Mouse (Mus musculus) bone marrow macrophage, adult 2 months (primary cell): ENCODE measurements around the gene Azgp1.

Source experiments
- CTCF ChIP-seq: IDR thresholded peaks from 2 replicates; pipeline ENCODE4 v1.5.1; 2012; ENCODE audit warnings: low read depth, mild to moderate bottlenecking, low read length, moderate library complexity
- POLR2A ChIP-seq: IDR thresholded peaks from 2 replicates; pipeline ENCODE4 v1.6.1; 2012; ENCODE audit warnings: mild to moderate bottlenecking, low read depth, low read length, borderline replicate concordance

- no peak for TF ChIP-seq CTCF
- TF ChIP-seq POLR2A, result no peak
Measured at GRCm38 (mm10) chr5:137962945-137963344, 18.4 kb upstream of the Azgp1 start, which contains the start of gene Gjc3.
